Mouse (Mus musculus): ENCODE data around the gene Gm20671.
"Not testable (repeated sequence)": the region's sequence is repeated elsewhere in the genome, so short reads cannot be mapped to it uniquely, and the experiment has no call there.

Gm20671 gene

DNA sequence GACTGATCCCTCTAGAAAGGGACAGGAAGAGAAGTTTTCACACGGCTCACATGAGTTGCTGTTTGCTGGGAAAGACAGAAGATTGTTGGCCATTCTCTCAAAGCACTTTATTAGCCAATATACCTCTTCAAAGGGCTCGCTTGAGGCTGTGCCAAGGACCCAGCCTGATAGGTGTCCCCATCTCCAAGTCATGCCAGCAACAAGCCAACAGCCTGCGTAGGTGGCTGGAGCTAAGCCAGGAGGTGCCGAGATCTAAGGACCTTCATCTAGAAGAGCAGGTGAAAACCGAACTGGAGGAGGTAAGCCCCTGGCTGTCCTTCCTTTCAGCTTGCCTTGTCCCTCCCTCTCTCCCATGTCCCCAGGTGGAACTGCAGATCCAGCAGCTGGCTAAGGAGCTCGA, 91.1 kb downstream of the Gm20671 start:
- DNase-seq (ENCODE audit: low read depth, low spot score) = no peak

DNA sequence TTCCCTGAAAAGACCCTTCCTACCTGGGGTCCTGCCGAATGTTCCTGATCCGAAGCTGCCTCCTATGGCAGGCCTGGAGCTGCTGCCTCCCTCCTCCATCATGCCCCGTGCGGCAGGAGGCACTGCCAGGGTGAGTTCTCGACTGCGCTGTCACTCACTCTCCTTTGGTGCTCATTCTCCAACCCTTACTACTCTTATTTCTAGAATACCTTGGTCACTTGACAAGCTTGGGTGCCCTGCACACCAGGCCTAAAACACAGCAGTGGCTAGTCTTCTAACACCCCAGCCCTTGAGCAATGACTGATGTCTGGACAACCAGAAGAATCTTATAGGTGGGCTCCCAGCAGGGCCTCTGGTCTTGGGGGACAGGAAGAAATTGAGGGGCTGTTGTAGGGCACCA, 93.0 kb downstream of the Gm20671 start:
- not testable (repeated sequence) for DNase-seq (ENCODE audit: low read depth, low spot score)

DNA sequence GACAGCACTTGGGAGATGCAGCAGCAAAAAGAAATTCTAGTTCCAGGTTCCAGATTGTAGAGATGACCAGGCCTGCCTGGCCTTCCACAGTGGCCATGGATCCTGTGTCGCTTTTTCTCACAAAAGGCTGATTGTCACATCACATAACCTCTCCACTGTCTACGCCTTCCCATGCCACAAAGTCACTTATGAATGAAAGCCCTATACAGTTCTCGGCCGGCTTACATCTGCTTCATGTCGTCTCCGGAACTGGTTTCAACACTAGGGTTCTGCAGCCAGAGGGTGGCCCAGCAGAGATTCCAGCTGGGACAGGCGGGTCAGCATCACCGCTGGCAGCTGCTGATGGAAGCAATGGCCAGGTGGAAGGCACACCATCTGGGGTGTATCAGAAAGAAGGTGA, 98.1 kb downstream of the Gm20671 start:
- DNase-seq (ENCODE audit: low read depth, low spot score) = no peak

DNA sequence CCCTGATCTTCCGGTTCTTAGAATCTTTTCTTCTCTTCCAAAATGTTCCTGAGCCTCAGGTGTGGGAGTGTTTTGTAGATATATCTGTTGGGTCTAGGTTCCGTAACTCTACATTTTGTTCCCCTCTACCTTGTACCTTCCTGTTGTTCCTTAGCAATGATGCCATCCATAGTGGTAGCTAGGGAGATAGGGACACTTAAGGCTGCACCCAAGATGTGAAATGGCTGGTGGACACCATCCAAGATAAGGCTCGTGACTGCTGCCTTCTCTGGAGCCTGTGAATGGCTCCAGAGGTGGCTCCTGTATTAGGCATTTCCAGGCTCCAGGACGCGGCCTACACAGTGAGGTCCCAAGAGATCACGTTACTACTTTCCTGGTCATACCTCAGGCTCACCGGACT, 98.6 kb downstream of the Gm20671 start:
- no peak for DNase-seq (ENCODE audit: low read depth, low spot score)

DNA sequence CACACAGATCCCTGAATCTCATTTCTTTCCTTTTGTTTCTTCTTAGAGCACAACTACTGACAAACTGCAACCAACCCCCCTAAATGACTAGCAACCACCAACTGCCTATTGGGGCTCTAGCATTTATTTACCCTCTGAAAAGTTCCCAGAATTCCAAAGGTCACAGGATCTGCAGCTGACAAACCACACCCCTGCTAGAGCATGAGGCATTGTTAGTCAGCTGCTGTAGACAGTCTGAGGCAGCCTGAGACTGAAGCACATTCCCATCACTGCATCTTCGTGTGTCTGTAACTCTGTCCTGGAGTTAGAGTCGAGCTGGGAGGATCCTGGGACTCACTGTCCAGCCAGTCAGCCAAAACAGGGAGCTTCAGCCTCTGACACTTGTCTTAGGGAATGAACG, 101.5 kb downstream of the Gm20671 start:
- DNase-seq (ENCODE audit: low read depth, low spot score) = not testable (repeated sequence)

DNA sequence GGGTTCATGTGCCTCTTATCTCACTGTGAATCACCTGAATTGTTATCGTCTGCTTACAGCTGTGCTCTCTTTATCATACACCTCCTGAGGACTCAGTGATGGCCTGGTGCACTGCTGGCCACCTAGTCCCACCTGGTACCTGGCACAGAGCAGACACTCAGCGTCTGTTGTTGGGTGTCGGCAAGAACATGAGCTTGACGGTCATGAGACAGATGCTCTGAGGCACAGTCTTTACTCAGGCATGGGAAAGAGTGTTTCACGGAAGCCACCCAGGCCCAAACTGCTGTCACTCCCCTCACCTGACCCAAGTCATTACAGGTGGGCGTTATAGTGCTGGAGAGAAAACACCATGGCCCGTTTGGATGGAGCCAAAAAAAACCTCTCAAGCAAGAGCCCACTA, 102.9 kb downstream of the Gm20671 start:
- DNase-seq (ENCODE audit: low read depth, low spot score) = no peak

DNA sequence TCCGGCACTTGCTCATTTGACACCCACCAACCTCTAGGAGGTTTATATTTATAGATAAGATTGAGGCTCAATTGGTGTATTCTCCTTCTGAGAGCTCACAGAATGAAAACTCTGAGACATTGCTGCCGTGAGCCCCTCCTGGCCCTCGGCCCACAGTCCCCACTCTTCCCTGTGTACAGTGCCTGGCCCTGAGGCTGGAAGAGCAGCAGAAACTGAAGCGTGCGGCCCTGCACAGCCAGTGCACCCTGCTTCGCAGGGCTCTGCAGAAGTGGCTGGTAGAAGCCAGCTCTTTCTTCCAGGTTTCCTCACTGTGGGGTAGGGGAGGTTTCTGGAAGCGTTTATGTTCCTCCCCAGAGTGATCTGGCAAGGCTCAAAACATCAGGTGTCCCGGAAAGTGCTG, 104.2 kb downstream of the Gm20671 start:
- not testable (repeated sequence) for DNase-seq (ENCODE audit: low read depth, low spot score)

DNA sequence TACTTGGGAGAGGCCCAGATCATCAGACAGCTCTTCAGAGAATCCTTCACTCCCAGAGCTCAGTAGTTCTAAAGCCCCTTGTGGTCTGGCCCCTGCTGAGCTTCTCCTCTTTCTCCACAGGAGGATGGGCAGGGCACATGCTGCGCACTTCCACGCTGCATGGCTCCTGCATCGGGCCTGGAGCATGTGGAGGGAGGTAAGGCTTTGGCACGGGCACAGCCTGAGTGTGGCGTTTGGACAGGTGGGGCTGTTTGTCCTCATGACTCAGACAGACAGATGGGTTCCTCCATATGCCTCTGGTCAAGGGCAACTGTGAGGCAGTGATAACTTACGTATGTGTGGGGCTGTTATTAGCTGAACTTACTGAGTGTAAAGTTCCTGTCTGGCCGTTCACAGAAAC, 104.6 kb downstream of the Gm20671 start:
- no peak for DNase-seq (ENCODE audit: low read depth, low spot score)

DNA sequence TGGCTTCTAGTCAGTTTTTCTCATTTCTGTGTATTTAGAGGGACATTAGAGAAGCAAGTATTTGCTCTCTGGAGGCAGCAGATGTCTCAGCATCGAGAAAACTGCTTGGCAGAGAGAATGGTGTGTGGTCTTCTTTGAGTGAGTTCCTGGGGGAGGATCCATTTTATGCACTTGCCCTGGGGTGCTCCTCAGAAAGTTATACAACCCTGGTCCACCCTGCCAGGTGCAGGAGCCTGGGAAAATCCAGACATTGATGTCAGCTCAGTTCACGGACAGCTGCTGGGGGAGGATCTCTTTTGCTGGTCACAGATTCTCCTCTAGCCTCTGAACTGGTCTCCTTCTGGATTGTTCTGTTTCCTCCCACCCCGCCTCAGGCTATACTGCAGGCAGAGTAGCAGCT, 105.6 kb downstream of the Gm20671 start:
- DNase-seq (ENCODE audit: low read depth, low spot score) = no peak

DNA sequence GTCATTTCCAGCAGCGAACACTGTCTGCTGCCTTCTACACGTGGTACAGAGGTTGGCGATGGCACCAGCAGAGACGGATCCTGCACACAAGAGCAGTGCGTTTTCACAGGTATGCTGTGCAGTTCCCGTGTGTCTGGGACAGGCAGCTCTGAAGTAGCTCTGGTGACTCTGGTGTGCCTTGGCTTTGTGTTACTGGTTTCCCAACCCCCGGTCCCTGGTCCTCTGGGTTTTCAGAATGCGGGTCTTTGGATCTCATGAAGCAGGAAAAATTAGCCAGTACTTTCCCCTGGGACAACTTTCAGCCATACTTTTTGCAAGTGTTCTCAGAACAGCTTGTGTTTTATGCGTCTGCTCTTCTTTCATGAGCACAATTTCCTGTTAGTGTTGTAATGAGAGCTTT, 106.5 kb downstream of the Gm20671 start:
- DNase-seq (ENCODE audit: low read depth, low spot score) = no peak

DNA sequence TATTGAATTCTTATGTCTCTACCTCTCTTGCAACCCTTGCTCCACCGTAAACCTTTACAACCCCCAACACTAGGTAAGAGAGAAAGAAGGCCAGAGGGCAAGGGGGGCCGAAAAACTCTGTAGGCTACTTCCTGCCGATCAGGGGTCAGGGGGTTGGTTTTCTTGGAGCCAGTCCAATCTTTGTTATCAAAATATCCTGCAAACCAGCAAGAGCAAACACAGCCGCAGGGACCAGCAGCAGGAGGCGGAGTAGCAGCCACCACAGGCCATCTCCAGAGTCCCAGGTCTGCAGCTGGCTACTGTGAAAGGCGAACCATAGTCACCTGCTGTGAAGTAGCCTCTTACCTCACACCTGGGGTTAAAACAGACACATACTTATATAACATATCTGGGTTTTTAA, 108.0 kb downstream of the Gm20671 start:
- no peak for DNase-seq (ENCODE audit: low read depth, low spot score)

DNA sequence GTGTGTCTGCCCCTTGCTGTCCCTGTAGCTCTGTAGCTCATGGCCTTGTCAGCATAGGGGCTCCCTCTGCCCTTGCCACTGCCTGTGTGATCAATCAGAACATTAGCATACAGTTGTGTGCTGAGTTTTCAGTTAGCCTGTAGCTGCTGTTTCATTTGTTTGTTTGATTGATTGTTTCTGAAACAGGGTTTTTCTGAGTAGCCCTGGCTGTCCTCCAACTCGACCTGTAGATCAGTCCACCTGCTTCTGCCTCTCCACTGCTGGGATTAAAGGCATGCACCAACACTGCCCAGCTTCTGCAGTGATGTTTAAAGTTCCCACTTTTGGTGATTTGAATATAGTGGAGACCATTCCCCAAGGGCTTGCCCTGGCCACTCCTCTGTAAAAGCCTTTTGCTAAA, 109.2 kb downstream of the Gm20671 start:
- no peak for DNase-seq (ENCODE audit: low read depth, low spot score)

DNA sequence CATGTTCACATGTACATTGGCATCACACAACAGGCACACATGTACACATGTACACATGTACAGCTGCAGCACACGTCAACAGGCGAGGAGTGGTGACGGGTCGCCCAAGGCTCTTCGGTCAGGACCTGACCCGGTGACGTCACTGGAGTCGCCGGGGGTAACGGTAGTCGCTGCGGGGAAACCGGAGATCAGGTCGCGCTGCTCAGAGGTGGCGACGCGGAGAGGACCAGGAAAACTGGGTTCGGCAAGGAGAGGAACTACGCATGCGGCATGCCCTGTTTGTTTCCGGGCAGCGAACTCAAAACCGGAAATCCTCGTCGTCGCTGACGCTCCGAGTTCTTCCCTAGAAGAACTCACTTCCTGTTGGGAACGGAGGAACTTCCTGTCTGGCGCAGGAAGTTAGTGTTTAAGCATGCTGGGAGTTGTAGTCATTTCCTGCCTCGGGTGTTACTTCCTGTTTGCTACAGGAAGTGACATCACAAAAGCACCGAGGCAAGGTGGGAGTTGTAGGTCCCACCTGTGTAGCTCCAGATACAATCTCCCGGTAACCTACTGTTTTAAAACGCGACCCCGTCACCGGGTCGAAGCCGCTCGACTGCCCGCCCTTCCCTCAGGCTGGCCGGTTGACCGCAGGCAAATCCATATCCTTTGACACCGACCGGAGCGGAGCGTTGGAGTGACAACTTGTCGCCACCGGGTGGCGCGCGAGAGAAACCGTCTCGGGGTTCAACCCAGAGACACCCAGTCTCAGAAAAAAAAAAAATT, 113.0 kb downstream of the Gm20671 start:
- DNase-seq (ENCODE audit: low read depth, low spot score) = peak; percentile 98

DNA sequence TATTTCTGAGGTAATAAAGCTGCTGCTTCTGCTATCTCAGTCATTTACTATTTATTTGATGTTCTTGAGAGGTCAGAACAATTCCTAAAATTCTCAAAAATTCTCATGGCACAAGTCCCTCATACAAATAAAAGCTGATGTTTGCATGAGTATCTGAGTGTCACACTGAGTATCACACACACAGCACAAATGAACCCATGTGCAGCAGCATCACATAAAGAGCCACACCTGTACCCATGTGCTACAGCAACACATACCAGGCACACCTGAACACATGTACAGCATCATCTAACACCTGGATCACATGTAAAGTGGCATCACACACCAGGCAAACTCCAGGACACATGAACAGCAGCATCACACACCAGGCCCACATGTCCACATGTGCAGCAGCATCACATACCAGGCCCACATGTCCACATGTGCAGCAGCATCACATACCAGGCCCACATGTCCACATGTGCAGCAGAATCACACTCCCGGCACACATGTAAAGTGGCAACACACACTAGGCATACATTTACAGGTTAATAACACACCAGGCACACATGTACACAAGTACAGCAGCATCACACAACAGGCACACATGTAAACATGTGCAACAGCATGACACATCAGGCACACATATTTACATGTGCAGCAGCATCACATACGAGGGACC, 113.7 kb downstream of the Gm20671 start:
- DNase-seq (ENCODE audit: low read depth, low spot score) = peak; percentile 91

DNA sequence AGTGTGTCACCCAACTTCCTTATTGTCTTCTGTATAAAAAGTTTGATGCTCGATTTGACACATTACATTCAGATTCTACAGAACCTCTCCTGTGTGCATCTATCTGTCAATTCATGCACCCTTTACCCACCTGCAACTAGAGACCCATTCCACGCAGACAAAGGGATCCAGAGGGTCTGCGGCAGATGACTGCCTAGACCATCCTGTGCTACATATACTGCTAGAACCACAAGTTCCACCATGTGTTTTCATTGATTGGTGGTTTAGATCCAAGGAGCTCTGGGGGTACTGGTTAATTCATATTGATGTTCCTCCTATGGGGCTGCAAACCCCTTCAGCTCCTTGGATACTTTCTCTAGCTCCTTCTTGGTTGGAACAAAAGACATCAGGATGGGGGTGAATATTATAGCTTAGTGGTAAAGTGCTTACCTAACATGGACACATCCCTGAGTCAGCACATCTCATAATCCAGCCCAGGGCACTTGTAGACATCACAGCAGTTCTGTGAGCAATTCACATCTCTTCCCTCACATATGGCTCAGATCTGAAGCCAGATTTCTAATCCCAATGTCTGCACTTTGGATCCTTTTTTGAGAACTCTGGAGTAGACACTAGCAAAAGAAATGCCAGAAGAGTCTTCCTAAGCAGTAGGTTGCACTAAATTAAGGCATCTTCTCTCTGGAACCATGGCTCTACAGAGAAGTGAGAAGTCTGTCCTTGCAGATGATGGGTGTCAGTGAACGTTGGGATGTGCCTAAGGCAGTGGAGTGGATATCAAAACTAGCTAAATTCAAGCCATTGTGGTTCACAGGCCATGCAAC, 114.5 kb downstream of the Gm20671 start:
- peak; percentile 89 for DNase-seq (ENCODE audit: low read depth, low spot score)

DNA sequence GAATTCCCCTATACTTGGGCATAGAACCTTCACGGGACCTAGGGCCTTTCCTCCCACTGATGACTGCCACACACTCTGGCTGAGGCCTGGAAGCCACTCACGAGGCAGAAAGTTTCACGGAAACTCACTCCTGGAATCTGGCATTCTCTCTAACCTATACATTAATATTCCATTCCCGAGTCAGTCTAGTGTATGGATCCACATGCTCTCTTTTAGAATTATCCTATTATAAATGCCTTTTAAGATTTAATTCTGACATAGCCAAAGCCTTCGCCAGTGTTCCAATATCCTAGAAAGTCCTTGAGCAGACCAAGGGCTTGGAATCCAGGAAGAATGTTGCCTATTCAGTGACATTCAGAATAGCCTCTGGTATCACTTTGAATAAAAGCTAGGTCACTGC, 115.4 kb downstream of the Gm20671 start:
- DNase-seq (ENCODE audit: low read depth, low spot score) = peak; percentile 84

DNA sequence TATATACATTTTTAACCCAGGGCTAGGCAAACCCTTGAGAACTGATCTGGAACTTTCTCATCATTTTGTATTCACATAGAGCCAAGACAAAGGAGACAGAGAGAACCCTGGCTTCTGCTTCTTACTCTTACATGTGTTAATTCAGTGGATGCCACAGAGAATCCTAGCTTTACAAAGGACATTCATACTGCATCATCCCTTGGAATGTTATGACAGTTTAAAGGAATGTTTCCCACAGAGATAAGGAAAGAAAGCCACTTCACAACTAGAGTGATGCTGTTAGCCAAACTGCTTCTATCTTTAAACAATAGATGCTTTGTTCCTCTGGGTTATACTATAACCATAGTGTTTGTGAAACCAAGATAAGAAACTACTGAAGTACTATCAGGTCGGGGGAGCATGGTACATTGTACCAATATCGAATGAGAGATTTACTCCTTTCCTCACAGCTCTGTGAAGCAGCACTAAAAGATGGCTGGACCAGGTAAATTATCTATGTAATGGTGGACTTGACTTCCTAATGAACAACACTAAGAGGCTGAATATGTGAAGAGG, 120.6 kb downstream of the Gm20671 start:
- peak; percentile 28 for DNase-seq (ENCODE audit: low read depth, low spot score)

DNA sequence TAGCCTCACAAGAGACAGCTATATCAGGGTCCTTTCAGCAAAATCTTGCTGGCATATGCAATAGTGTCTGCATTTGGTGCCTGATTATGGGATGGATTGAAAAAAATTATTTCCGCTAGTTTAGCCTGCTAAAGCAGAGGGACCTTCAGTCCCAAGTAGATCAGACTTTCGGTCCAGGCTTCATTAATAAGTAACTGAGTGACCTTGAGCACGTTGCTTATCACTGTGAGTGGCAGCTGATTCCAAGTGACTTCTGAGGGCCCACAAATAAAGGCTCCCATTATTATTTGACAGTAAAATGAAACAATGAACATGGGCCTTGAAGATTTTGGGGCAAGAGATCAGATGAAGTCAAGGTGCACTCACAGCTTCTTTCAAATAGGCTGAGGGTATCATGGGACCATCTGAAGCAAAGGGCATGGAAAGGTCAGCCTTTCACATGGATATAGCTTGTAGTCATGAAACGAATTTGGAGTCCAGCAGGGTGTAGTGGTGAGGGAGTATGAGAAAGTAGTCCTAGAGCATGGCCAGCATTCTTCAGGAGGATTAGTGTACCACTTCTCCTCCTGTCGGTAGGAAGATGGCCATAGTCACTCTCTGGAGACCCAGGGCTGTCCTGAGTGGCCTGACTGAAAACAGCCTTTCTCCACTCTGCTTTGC, 129.6 kb downstream of the Gm20671 start:
- peak; percentile 32 for DNase-seq (ENCODE audit: low read depth, low spot score)

DNA sequence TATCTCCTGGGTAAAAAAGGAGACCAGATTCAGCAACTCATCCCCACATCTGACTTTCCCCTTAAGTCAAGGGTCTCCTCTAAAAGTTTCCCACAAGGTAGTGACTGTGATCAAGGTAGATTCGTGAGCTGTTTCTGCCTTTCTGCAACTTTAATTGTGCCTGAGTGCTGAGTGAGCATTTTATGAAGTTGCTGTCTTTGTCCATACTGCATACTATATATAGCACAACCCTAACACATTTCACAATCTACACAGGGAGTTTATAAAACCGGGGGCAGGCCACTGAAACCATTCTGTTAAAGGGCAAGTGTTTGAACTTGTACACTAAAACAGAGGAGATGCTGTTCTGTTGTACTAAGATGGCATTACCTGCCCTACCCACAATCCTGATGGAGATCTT, 133.5 kb downstream of the Gm20671 start:
- DNase-seq (ENCODE audit: low read depth, low spot score) = no peak

Data from ZHBTc4 (cell line).